Mouse (Mus musculus) midbrain, embryonic 11.5 days (tissue): ENCODE results near the gene Gm45140. TPM values are rescaled to one million over a fixed set of nuclear protein-coding genes. Genes with fewer than 3 reads are reported as not detected.

Experiments
- ATAC-seq: fragments of 200-750 bp; cut with Nextera tagmentation; 2 replicates; pipeline ENCODE4 v1.8.0; 2017; ENCODE audit warnings: moderate TSS enrichment, moderate library complexity; ENCODE audit not compliant: low FRiP score
- DNase-seq: peaks from one replicate; pipeline ENCODE4 v3.0.0; 2015; ENCODE audit warnings: low spot score; ENCODE audit errors: missing footprints
- H3K27ac ChIP-seq: fragments of 300-500 bp; sonication (generic); 2 replicates; pipeline ENCODE4 v1.5.1; 2014; ENCODE audit warnings: low read depth, low read length
- H3K27me3 ChIP-seq: fragments of 300-500 bp; sonication (generic); 2 replicates; pipeline ENCODE4 v1.6.1; 2014; ENCODE audit warnings: mild to moderate bottlenecking, low read length, moderate library complexity, mixed read lengths; ENCODE audit not compliant: control insufficient read depth, insufficient read depth
- H3K36me3 ChIP-seq: fragments of 300-500 bp; sonication (generic); 2 replicates; pipeline ENCODE4 v1.6.1; 2014; ENCODE audit warnings: mild to moderate bottlenecking, low read length, moderate library complexity, mixed read lengths; ENCODE audit not compliant: control insufficient read depth, insufficient read depth
- H3K4me1 ChIP-seq: fragments of 300-500 bp; sonication (generic); 2 replicates; pipeline ENCODE4 v1.6.1; 2014; ENCODE audit warnings: low read length; ENCODE audit not compliant: control insufficient read depth, insufficient read depth
- H3K4me2 ChIP-seq: fragments of 300-500 bp; sonication (generic); 2 replicates; pipeline ENCODE4 v1.6.1; 2014; ENCODE audit warnings: mild to moderate bottlenecking, moderate library complexity
- H3K4me3 ChIP-seq: fragments of 300-500 bp; sonication (generic); 2 replicates; pipeline ENCODE4 v1.5.1; 2014; ENCODE audit warnings: low read depth, low read length
- H3K9ac ChIP-seq: fragments of 300-500 bp; sonication (generic); 2 replicates; pipeline ENCODE4 v1.6.1; 2014; ENCODE audit warnings: low read length
- H3K9me3 ChIP-seq: fragments of 300-500 bp; sonication (generic); 2 replicates; pipeline ENCODE4 v1.6.1; 2016; ENCODE audit warnings: low read length; ENCODE audit not compliant: control insufficient read depth
- WGBS: fragments of 180-500 bp; shearing (Covaris S2); extraction: QIAGEN DNeasy Blood & Tissue Kit; methylation state at CpG from one replicate; pipeline ENCODE4 v1.1.7; 2014; 5-methylcytosine and 5-hydroxymethylcytosine counted together
- polyA plus RNA-seq: library from polyadenylated mRNA; unstranded; fragments of >200 nt; fragmentation: Nextera tagmentation; extraction: Ambion mirVana; gene quantifications from 2 replicates; pipeline ENCODE4 v1.2.1, GENCODE M21; 2014

The Gm45140 gene
- polyA plus RNA-seq, 1 experiment from 2014 or later: 1.9 TPM

DNA sequence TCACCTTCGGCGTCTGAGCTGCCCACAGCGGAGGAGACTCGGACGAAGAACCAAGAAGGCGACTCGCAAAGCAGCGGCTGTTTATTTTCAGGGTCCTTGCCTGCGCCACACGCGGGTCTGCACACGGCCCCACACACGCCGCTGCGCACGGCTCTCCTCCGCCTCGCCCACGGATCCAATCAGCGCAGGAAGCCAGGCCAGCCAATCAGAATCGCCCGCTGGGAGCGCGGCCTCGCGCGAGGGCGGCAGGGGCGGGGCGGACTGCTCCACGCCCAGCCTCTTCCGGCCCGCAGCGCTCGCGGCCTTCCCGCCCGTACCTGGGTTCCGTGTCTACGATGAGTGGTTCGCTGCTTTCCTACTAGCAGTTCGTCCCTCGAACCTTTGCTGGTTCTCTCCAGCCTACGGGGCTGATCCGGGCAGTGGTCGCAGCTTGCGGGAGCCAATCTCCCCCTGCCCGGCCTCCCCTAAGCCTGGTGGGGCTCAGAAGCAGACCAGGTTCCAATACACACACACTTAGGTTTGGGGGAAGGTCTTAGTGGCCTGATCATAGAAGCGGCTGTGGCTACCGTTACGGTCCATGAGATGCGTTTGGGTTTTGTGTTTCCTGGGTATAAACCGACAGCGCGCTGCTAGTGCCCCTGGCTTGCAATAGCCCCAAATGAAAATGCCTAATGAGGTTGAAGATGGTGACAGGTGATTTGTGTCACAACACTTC is 15.5 kb upstream of the Gm45140 start, which contains the start of gene Cnbp:
Gene Cnbp (minus strand): TSS at position 207 of the 715 bp plus-strand sequence.
- peak; percentile 100 for DNase-seq
- peak within 1 kb of the TSS; percentile 100 for H3K4me3 ChIP-seq
- no peaks in the 10 kb centered on the region for H3K27me3 ChIP-seq
- no peaks in the 10 kb centered on the region for H3K36me3 ChIP-seq
- no peaks in the 10 kb centered on the region for H3K9me3 ChIP-seq
- peak within 1 kb of the TSS; percentile 72 for H3K4me2 ChIP-seq
- H3K27ac ChIP-seq: peak within 1 kb of the TSS; percentile 78
- peak; percentile 98 for ATAC-seq
- under 1% methylated on average over 55 of the region's 55 CpGs for WGBS
- H3K4me1 ChIP-seq: peaks cover 11% of the 10 kb centered on the region
- H3K9ac ChIP-seq: peak within 1 kb of the TSS; percentile 99

DNA sequence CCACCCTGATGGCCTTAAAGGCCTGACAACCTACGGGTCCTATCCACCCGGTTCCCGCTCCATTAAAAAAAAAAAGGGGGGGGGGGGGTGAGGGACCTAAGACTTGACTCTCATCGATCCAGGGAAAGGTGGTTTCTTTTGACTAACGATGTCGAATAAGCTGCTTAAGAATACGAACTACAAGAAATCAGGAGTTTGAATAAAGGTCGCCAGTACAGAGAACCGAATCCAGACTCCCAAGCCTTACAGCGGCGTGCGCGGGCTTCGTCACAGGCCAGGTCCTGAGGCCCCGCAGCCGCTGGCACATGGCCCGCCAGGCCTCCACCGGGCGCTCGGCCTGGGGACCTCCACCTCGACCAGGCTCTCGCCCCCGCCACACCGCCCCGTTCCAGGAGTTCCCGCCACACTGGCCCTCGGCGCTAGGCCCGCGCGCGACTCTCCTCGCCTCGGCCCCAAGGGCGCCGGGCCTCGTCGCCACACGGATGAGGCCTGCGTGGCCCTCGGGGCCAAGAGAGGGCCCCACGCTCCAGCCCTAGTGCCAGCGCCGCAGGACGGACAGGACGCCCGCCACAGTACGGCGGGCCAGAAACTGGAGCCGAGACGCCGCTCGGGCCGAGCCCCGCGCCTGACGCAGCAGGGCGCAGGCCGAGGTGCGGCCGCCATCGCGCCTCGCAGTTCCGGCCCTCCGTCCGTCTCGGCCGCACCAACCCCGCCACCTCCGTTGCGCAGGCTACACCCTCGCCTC is 14.7 kb upstream of the Gm45140 start:
- peaks cover under 1% of the 10 kb centered on the region for H3K36me3 ChIP-seq
- peak overlapping the region; percentile 99 for H3K9ac ChIP-seq
- H3K4me2 ChIP-seq: peak overlapping the region; percentile 72
- no peak; the same call in none of the 2 replicates for ATAC-seq
- peak overlapping the region; percentile 78 for H3K27ac ChIP-seq
- WGBS: under 1% methylated on average over 70 of the region's 73 CpGs
- H3K4me1 ChIP-seq: peaks cover 11% of the 10 kb centered on the region
- DNase-seq: peak; percentile 95
- H3K9me3 ChIP-seq: no peaks in the 10 kb centered on the region
- H3K4me3 ChIP-seq: peak overlapping the region; percentile 100
- no peaks in the 10 kb centered on the region for H3K27me3 ChIP-seq

DNA sequence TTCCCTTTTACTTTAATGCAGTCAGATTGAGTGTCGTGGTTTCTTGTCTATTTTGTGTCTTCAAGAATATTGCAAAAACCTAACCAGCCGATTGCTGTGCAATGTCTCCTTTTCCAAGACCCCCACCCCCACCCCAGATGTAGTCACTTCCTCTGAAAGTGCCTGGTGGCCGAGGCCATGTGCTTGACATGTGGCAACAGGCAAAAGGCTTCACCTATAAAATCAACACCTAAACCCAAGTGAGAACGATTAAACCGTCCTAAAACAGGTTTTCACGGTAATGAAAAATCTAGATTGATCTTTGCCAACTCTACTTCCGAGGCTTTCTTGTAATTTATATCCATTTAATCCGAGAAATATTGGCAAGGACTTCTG is 14.2 kb upstream of the Gm45140 start:
- DNase-seq: peak; percentile 91
- Histone ChIP-seq H3K27me3 (no peaks in the 10 kb centered on the region), H3K27ac (no peak overlapping the region), H3K4me2 (peak overlapping the region; percentile 72), H3K4me3 (peak overlapping the region; percentile 100), H3K4me1 (peaks cover 11% of the 10 kb centered on the region), H3K9ac (peak overlapping the region; percentile 99), H3K9me3 (no peaks in the 10 kb centered on the region), H3K36me3 (peaks cover 7% of the 10 kb centered on the region)
- 2% methylated on average over 8 of the region's 8 CpGs for WGBS
- ATAC-seq: no peak

DNA sequence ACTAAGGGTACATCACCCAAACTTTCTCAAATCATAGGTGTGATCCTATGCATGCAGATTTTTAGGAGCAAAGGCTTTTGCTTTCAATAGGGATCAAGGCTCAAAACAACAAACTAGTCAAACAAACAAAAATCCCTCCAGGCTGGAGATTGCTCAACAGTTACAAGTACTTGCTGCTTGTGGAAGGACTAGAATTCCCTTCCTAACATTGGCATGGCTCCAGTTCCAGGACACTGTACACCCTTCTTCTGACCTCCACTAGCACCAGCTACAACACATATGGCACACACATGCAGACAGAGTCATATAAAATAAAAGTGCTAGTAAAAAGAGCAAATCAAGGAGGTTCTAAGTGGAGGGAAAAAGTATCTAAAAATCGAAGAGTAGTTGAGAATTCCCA is 11.2 kb upstream of the Gm45140 start:
- H3K4me2 ChIP-seq: no peak overlapping the region
- H3K9ac ChIP-seq: no peak overlapping the region
- no peak overlapping the region for H3K27ac ChIP-seq
- H3K27me3 ChIP-seq: no peaks in the 10 kb centered on the region
- H3K36me3 ChIP-seq: peaks cover 23% of the 10 kb centered on the region
- H3K4me3 ChIP-seq: no peak overlapping the region
- ATAC-seq (no peak), DNase-seq (no peak)
- WGBS: 85% methylated on average over 1 of the region's 1 CpGs
- no peaks in the 10 kb centered on the region for H3K9me3 ChIP-seq
- H3K4me1 ChIP-seq: peaks cover 11% of the 10 kb centered on the region

DNA sequence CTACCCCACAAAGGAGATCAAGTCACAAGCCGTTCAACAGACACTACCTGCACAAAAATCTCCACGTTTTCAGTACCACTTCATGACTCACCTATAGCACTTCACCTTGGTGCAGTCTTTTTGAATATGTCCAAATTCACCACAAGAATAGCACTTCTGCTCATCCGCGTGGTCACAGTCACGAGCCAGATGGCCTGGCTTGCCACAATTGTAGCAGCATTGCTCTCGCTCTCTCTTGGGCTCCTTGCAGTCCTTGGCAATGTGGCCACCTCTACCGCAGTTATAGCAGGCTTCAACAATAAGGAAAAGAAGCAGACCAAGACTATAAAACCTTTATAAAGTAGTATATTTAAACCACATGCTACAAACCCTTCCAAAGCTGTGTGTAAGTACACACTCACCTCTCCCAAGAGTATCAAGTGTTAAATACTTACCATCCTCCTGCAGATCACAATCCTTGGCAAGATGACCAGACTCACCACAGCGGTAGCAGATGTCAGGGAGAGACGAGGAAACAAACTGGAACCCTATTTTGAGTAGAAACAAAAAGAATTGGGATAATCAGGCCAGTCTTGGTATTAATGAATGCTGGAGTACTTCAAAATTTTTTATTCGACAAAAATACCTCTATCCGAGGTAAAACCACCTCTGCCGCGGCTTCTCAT is 9.6 kb upstream of the Gm45140 start:
- H3K27me3 ChIP-seq: no peaks in the 10 kb centered on the region
- no peak overlapping the region for H3K27ac ChIP-seq
- no peak overlapping the region for H3K9ac ChIP-seq
- 92% methylated on average over 13 of the region's 13 CpGs for WGBS
- no peak overlapping the region for H3K4me2 ChIP-seq
- ATAC-seq (no peak), DNase-seq (peak; percentile 73)
- no peak overlapping the region for H3K4me3 ChIP-seq
- no peaks in the 10 kb centered on the region for H3K9me3 ChIP-seq
- H3K36me3 ChIP-seq: peaks cover 23% of the 10 kb centered on the region
- H3K4me1 ChIP-seq: peaks cover 7% of the 10 kb centered on the region

DNA sequence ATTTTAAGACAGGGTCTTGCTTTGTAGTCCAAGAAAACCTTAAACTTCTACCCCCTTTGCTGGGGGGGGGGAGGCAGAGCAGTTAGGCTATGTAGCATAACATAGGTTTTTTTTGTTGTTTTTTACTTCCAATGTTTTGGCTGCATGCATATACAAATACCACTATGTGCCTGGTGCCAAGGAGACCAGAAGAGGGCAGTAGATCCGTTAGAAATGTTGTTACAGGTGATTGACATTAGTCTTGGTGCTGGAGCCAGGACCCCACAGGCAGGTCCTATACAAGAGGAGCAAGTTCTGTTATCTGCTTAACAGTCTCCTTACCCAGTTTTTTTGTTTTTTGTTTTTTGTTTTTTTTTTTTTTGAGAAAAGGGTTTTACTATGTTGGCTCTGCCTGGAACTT is 6.7 kb upstream of the Gm45140 start:
- DNase-seq (no peak), ATAC-seq (no peak)
- 27% methylated on average over 1 of the region's 1 CpGs for WGBS
- Histone ChIP-seq H3K4me2 (no peak overlapping the region), H3K9ac (no peak overlapping the region), H3K27me3 (no peaks in the 10 kb centered on the region), H3K4me3 (no peak overlapping the region), H3K4me1 (peaks cover 3% of the 10 kb centered on the region), H3K9me3 (no peaks in the 10 kb centered on the region), H3K27ac (no peak overlapping the region), H3K36me3 (peaks cover 23% of the 10 kb centered on the region)

DNA sequence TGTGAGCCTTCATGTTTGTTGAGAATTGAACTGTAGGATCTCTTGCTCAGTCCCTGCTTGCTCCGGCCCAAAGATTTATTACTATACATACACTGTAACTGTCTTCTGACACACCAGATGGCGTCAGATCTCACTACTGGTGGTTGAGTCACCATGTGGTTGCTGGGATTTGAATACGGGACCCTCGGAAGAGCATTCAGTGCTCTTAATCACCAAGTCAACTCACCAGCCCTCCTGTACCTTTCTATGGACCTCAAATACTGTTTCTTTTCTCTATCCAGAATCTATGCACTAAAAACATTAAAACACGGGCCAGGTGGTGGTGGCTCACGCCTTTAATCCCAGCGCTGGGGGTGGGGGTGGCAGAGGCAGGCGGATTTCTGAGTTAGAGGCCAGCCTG is 6.0 kb upstream of the Gm45140 start:
- H3K27ac ChIP-seq: no peak overlapping the region
- 82% methylated on average over 8 of the region's 8 CpGs for WGBS
- H3K4me3 ChIP-seq: no peak overlapping the region
- H3K27me3 ChIP-seq: no peaks in the 10 kb centered on the region
- DNase-seq: peak; percentile 57
- H3K36me3 ChIP-seq: peaks cover 23% of the 10 kb centered on the region
- H3K9ac ChIP-seq: no peak overlapping the region
- no peak overlapping the region for H3K4me2 ChIP-seq
- H3K9me3 ChIP-seq: no peaks in the 10 kb centered on the region
- no peak for ATAC-seq
- H3K4me1 ChIP-seq: peaks cover 3% of the 10 kb centered on the region

DNA sequence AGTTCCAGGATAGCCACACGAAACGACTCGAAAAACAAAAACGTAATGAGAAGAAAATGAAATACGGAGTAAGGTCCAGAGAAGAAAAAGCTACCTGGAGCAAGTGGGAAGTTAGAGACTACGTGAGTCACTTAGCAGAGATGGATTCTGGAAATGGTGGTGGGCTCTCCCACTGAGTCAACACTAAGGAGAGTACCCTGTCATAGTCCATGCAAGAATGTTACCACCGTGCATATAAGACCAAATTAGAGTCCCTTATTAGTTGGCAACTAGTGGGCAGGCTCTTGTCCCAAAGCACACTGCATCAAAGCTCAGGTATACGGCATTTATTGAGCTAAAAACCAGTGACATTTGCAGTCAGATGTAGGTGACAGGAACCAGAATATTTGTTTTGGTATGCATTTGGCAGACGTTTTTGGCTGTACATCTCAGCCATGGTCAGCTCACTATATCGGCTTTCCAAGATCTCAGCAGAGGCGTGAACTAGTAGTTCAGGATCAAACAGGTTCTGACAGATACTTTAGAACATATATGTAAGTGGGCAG is 4.3 kb upstream of the Gm45140 start:
- H3K4me1 ChIP-seq: peaks cover 3% of the 10 kb centered on the region
- no peak for DNase-seq
- no peak overlapping the region for H3K4me3 ChIP-seq
- H3K27ac ChIP-seq: no peak overlapping the region
- H3K9ac ChIP-seq: no peak overlapping the region
- no peak for ATAC-seq
- H3K36me3 ChIP-seq: peaks cover 19% of the 10 kb centered on the region
- H3K4me2 ChIP-seq: no peak overlapping the region
- 65% methylated on average over 11 of the region's 11 CpGs for WGBS
- no peaks in the 10 kb centered on the region for H3K9me3 ChIP-seq
- no peaks in the 10 kb centered on the region for H3K27me3 ChIP-seq
